Mouse (Mus musculus) testis, adult 2 months (tissue): ENCODE data around the gene Fxyd7.

Experiments used
- CTCF ChIP-seq: fragments of 200-500 bp; IDR thresholded peaks from 2 replicates; pipeline ENCODE4 v1.5.1; 2012; ENCODE audit warnings: low read depth, mild to moderate bottlenecking, inconsistent platforms, low read length, moderate library complexity; ENCODE audit not compliant: control insufficient read depth, insufficient read depth, insufficient replicate concordance
- POLR2A ChIP-seq: fragments of 200-500 bp; IDR thresholded peaks from 2 replicates; pipeline ENCODE4 v1.6.1; 2012; ENCODE audit warnings: low read depth, mild to moderate bottlenecking, inconsistent platforms, low read length, moderate library complexity; ENCODE audit not compliant: control insufficient read depth

DNA sequence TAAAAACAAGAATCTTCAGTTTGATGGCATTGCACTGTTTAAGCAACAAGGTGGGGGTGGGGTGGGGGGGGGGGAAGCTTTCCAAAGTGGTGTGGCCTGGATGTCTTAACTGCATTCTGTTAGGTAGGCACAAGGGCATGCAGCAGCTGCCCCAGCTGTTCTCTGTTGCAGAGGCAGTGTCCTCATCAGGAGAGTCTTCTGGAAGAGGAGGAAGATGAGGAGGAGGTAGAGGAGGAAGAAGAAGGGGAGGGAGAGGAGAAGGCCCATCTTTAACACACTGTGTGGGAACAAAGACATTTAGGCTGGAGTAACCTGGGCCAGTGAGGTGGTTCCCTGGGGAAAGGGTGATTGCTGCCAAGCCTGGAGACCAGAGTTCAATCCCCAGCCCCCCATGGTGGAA, 30.8 kb upstream of the Fxyd7 start:
- no peak for TF ChIP-seq CTCF
- no peak for TF ChIP-seq POLR2A
